Mouse (Mus musculus) gastrocnemius, postnatal 36 days (tissue): ENCODE measurements at regions not wholly inside any gene's neighbourhood (a gene's known extent, or its start where the extent isn't known, plus 50 kb on each side); places are given as distances from the start of the nearest gene placed in this dataset.

Source experiments
- DNase-seq, 2 experiments: peaks; one replicate each; pipeline ENCODE4 v3.0.0; 2022
- intact Hi-C: fragments of 180-260 bp; cut with DNase I; formaldehyde crosslinking; loops from one replicate; pipeline ENCODE4 v1.15.1; 2025

DNA sequence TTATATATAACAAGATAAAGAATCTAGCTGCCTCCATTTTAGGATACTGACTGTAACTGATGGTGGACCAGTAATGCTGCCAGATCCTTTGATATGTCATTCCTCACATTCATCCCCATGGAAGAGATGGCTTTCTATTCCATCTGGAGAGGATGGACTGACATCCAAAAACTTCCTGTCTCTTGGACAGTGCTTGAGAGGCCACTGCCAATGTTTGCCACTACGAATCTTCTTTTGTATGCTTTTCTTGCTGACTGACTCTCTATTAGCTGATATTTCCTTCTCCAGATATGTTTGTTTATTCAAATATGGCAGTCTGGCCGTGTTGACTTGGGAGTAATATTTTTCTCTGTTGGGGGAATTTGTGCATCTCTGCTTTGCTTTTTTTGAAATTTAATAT lies 253.6 kb downstream of the 9330182O14Rik start:
- no peak for DNase-seq
- intact Hi-C loops: no loop called here

DNA sequence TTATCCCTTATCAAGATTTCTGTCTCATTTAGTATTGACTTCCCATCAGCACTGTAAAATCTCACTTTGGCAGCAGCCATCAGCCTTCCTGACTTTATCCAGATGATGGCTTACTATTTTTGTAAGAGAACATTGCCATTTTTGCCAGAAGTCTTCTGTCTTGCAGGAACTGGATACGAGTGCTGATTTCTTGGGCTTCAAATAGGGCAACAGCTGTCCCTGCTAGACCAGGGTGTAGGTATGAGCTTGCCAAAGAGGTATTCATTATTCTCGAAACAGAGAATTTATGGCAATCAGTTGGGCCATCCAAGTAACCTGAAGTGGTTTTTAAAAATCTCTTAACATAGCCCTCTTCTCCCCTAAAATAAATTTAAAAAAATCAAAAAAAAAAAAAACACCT lies 254.6 kb downstream of the 9330182O14Rik start:
- intact Hi-C loops: no loop called here
- DNase-seq: no peak

DNA sequence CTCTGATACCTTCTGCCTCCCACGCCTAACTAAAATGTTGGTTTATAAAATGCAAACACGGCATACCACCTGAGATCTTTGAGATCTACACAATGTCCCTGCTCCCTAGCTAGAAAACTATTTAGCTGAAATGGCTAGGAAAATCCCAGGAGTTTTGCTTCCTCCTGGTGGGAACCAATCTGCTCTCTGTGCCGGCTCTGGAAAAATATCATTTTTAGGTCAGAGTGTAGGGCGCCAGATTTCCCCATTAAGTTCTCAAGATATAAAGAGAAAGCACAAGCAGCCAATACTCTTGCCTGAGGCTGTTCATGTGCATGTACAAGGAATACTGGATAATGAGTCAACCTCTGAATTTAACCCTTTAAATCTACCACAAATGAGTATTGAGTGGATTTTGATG lies 301.0 kb downstream of the 9330182O14Rik start:
- intact Hi-C loops: no loop called here
- no peak for DNase-seq

DNA sequence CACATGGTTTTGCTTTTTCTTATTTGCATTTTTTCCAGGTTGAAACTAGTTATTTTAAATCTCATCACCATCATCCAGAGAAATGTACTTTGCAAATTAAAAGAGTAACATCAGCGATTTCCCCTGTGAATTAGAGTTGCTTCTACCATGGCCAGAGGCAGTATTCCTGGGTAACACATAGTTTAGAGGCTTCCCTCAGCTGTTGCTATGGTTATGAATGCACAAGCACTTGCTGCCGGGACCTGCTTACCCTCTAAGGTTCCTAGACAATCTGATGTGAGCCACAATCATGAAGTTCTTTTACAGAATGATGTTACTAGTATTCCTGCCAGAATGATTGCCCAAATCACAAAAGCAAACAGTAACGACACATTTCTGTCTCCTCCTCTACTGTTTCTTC lies 302.5 kb downstream of the 9330182O14Rik start:
- intact Hi-C loops: no loop called here
- DNase-seq: no peak

DNA sequence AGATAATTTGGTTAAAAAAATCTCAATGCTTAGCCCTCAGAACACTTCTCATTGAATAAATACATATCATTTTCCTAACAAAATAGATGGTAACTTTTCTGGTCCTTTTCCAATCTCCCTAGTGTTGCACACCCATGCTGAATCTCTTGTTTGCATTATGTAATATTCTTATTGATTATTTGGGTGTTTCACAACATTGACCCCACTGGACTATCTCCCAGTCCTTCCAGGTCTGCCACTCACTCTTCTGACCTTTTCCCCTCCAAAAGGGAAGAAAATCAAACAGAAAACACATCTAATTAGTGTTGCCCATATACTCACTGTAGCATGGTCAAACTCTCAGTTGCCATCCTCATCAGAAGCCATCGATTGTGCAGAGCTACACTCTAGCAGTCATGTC lies 305.7 kb downstream of the 9330182O14Rik start:
- intact Hi-C loops: no loop called here
- no peak for DNase-seq

DNA sequence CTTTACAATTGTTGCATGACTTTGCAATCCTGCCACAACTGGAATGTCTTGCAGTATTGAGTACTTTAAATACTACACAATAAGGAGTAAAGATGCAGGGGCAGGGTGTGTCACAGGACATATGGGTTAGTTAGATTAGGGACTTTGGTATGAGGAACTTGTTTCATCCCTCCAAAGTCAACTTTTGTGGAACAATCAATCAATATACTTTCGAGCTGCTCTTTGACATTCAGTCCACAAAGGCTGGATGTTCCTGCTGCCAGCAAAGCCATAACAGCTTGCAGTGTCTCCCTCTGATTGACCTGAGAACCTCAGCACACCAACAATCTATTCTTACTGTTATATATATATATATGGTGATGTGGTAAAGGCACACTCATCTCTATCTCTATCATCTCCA lies 314.5 kb downstream of the 9330182O14Rik start:
- DNase-seq: no peak
- intact Hi-C loops: no loop called here

DNA sequence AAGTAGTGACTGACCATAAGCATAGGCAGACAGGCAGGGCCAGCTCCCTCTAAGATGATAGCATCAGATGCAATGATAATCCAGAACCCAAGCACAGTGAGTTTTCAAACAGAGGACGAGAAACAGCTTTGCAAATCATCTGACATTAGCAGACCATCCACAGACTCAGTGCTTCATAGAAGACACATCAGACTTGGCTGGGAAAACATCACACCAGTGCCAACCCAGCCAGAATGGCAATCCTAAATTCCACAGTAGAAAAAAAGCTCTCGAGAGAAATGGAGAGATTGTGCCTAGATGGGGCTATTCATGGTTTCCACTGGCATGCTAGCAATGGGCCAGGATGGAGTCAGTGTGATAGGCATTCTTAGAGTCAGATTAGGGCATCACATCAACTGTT lies 319.1 kb downstream of the 9330182O14Rik start:
- intact Hi-C loops: no loop called here
- DNase-seq: no peak

DNA sequence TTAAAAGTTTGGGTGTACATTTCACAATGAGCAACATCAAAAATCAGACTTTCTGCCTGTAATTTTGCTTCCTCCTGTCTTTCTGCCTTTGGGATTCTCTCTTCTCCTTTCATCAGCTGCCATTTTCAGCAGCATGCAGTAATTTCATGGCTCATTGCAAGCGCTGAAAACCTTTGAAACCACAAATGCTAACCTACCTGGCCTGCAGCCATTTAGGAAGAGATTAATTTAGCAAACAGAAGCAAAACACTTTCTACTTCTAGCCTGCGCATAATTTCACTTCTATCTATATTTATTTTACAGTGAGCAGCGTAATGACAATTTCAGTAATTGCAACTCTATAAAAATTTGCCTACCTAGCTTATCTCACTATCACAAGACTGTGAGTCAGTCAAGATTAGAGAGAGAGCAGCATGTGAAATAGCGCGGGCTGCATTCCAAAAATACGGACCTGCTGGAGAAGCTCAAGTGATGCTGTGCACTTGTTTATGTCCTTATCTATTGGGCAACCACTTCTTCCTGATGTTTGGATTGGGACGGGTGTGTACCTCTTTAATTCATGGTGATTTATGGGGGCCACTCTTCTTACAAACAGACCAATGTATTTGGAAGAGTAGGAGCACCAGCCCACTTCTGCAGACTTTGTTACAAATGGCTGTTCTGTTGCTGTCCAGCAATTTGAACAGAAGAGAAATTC lies 341.6 kb downstream of the 9330182O14Rik start:
- DNase-seq: no peak
- intact Hi-C loops: no loop called here

DNA sequence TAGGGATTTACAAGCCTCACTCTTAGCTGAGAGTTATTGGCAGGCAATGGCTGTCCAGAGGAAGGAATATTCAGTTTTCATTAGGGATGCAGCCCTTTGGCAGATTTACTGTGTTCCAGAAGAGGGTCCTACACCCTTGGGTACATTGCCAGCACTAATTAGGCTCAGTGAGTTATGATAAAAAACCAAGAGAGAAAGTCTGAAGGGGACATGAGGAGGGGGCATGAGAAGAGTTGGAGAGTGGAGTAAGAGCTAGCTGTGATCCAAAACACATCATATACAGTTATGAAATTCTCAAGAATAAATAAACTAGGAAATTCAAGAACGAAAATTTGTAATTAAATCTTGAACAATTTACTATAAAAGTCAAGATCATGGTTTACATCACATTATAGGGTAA lies 346.2 kb downstream of the 9330182O14Rik start:
- DNase-seq: no peak
- intact Hi-C loops: no loop called here

DNA sequence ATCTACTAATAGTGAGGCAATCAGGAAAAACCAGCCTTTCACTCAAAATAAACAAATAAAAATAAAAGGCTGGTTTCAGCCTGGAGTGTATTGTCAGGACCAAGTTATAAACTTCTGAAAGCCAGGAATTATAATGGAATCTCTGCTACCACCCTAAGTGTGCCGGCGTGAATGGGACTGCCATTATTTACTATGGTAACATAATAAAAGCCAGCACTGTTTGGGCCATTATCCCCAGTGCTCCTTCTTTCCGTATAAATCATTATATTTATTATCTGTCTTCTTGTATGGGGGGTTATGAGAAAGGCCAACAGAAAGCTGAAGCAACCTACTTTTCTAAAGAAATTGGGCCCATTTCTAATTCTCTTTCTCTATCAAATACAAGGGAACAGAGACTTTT lies 347.1 kb downstream of the 9330182O14Rik start:
- no peak for DNase-seq
- intact Hi-C loops: no loop called here

DNA sequence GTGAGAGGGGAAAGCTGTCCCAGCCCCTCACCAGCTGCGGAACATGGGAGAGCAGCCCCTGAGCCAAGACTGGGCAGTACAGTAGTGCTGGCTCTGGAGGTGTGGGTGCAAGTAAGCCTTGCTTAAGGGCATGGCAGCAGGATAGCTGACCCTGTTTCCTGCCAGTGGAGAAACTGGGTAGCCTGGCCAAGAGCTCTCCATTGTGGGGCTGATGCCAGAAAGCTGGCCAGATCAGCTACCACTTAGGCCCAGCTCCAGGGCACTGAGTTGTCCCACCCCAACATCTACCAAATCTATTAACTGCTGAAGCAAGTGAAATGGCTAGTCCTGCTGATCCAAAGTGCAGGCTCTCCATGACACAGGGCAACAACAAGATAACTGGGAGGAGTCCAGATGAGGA lies 351.8 kb downstream of the 9330182O14Rik start:
- intact Hi-C loops: no loop called here
- DNase-seq: no peak

DNA sequence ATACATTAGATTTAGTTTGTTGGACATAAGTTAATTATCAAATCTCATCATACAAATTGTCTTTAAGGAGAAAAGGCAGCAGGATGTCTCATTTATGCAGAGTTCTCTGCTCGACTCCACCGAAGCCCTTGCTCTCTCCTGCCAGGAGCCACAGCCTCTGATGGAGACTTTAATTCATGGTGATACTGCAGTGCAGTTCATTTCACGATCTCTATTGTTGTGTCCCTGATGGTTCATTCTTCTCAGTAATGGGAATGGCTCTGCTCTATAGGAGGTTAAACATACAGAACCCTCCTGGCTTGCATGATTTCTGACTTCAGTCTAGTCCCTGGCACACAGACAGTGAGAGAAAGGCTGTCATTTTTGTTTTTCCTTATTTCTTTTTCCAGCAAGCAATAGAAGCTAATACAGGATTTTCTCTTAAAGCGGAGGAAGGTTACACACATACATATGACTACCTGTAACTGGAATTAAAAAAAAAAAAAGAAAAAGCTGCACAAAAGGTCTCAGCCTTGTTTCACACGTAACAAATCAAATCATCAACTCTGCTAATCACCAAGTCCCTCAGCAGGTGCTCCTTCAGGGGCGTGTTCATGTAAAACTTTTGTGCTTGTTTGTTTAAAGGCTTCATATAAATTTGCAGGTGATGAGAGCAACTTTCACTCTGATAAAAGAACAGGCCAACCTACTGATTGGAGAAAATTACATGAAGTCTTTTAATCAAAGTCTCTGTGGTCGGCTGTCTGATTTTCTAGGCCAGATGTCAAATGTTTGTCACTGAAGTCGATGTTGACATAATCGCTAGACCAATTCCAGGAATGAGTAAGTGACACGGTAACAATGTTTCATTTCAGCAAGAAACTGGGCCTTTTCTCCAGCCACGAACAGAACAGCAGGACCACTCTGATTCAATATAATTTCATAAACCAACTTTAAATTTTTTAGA lies 367.3 kb downstream of the 9330182O14Rik start:
- intact Hi-C loops: no loop called here
- no peak for DNase-seq

DNA sequence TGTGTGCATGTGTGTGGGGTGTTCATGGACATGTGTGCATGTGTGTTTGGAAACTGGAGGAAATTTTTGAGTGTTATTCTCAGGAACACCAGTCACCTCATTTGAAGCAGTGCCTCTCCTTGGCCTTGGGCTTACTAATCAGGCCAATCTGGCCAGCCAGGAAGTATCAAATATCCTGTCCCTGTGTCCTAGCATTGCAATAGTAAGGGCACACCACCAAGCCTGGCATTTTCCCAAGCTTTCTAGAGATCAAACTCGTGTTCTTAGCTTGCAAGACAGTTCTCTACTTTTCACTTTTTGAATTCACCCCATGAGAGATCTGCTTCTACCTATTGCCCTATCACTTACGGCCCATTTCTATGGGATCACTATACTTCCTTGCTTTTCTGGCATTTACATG lies 376.7 kb downstream of the 9330182O14Rik start:
- DNase-seq: no peak

DNA sequence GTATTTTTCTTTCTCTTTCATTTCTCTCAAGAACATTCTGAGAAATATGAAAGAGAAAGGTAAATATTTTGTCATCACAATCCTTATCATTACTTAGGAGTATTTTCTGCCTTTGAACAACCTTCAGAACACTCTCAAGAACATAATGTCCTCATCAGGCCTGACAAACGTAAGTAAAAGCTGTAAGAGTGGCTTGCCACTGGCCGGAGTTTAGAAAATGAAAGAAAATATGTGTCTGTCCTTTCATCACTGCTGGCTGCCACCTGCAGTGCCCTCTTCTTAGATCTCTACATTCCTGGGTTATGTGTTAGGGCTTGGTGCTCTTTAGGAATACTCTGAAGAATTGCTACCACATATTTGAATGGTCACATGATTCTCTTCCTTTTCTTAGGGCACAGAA lies 390.2 kb downstream of the 9330182O14Rik start:
- intact Hi-C loops: no loop called here
- no peak for DNase-seq

More for the DNA sequence above, 376.7 kb downstream of the 9330182O14Rik start:
- intact Hi-C loops: no loop called here

DNA sequence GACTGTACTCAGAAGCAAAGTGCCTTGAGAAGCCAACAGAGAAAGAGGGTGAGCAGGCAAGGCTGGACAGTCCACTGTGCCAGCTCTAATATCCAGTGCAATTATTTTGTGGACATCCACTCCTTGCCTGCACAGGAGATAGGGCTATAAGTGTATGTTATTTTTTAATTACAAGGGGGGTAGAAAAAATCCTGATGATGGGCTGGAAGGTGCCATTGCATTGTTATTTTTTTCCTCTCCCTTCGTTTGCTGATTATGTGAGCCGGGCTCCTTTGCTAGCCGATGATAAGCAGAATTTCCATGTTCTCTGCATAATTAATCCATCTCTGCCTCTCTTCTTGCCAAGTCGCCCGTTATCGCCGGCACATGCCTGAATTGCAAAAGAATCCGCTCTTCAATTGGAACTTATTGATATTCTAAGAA lies 399.3 kb downstream of the 9330182O14Rik start:
- no peak for DNase-seq
- intact Hi-C loops: no loop called here

DNA sequence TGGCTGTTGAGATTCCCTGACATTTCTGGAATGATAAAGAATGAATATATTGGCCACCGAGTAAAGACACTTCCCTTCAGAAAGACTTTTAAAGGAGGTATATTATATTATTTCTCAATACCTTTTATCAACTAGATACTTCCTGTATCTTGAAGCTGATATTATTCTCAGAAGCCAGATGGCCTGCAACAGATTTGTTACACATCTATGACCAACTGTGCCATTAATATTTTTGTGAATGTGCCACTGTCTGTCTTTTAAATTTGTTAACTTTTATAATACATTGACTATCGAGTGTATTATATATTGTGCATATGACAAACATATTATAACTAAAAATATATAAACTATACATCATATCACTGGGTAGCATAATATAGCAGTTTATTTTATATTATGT lies 427.5 kb downstream of the 9330182O14Rik start:
- intact Hi-C loops: no loop called here
- DNase-seq: no peak

DNA sequence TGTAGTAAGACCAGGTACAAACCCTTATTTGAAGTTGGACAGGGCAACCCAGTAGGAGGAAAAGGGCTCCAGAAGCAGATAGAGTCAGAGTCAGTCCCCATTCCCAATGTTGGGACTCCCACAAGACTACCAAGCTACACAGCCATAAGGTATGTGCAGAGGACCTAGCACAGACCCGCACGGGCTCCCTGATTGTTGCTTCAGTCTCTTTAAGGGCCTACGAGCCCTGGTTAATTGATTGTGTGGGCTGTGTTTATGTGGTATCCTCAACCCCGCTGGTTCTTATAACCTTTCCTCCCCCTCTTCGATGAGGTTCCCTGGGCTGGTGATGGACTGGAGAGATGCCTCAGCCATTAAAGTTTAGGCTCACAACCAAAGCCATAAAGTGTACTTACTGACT lies 431.6 kb downstream of the 9330182O14Rik start:
- no peak for DNase-seq
- intact Hi-C loops: no loop called here

DNA sequence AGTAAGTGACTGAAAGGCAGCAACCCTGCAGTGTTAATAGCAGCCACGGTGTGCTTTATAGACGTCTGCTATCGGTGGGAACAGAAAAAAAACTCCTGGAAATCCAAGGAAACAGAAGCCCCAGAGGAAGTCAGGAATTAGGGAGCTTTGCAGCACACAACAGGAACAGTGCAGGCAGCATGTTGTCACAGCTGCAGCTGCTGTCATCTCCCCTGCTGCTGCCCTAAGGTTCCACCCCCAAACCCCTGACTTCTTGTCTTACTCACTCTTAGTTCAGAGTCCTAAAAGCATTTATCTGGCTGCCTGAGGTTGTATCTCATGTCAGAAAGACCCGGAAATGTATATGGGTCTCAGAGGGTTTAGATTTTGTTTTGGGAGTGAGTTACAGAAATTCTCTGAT lies 432.3 kb downstream of the 9330182O14Rik start:
- intact Hi-C loops: no loop called here
- no peak for DNase-seq

DNA sequence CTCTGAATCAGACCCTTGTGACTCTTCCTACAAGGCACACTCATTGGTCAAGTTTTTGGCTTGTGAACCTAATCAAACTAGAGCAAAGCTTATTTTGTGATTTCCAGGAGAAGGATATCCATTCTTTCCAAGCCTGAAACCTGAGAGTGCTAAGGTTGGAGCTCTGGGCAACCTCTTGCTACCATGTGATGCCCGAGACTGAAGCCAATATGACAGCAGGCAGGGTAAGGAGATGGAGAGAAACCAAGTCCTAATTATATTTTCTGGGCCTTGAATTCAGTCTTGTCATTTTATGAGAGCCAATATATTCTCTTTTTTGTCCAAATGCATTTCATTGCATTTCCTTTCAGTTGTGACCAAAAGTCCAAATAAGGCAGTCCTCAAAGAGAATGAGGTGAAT lies 434.5 kb downstream of the 9330182O14Rik start:
- no peak for DNase-seq
- intact Hi-C loops: no loop called here
